Mouse (Mus musculus): ENCODE measurements around the gene Slc38a2. TPM values are rescaled to one million over a fixed set of nuclear protein-coding genes. Genes with fewer than 3 reads are reported as not detected.

Slc38a2 gene
- polyA plus RNA-seq, 1 experiment from 2014 or later, result 199 TPM

DNA sequence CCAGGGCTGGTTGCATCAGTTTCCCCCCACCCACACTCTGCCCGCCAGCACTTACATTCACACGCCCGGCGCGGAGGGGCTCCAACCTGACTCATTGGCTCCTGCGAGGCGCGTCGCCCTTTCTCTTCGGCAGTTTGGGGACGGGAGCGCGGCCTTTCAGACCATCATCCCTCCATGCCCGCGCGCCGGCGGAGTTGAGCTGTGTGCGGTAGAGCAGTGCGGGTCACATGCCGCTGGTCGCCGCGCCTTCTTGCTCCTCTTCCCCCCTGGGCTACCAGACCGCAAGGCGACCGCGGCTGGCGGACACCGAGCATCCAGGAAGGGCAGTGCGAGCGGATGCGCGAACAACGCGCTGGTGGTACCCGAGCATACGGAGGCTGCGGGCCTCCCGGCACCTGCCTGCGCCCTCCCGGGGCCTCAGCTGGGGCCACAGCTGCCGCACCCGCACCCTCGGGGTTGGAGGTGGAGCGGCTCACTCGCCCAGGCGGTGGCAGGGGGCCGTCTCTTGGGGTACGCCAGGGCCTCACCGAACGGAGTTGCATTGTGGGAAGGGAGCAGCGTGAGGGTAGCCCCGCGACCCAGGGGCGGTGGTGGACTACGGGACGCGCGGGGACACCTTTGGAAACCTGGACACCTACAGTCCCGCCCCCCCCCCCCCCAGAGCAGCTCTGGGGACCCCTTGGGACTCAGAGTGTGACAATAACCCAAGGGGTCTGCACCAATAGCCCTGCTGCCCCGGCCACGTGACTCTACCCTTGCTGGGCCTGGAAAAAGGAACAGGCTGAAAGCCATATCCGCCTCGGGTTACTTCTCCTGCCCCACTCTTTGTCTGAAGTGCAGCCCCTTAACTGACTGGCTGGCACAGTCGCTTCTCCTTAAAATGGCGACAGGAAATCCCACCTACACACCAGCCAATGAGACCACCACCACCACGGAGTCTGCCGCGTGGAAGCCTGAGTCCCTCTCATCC lies 56.8 kb downstream of the Slc38a2 start, which contains the start of gene Slc38a1:
Gene Slc38a1, minus strand, starts transcription at position 478 of the 970 bp plus-strand sequence.
- peak within 1 kb of the TSS; percentile 85 for H3K4me3 ChIP-seq (replicated peaks)
- WGBS, result under 1% methylated on average over 61 of the region's 70 CpGs
- ATAC-seq (ENCODE audit: low FRiP score), result peak; percentile 84
- peaks cover 26% of the 10 kb centered on the region for H3K4me1 ChIP-seq
- H3K27ac ChIP-seq, result peak within 1 kb of the TSS; percentile 100
- no peaks in the 10 kb centered on the region for H3K9me3 ChIP-seq
- peak within 1 kb of the TSS; percentile 77 for H3K4me2 ChIP-seq
- peaks cover 12% of the 10 kb centered on the region for H3K36me3 ChIP-seq (replicated peaks)
- H3K27me3 ChIP-seq, result no peaks in the 10 kb centered on the region
- peak within 1 kb of the TSS; percentile 97 for H3K9ac ChIP-seq

- ATAC-seq (ENCODE audit: low FRiP score), result peak; percentile 4; the same call in 1 of the 2 replicates
- Histone ChIP-seq H3K9ac (peak overlapping the region; percentile 97), H3K36me3 (replicated peaks) (peaks cover 20% of the 10 kb centered on the region), H3K9me3 (no peaks in the 10 kb centered on the region), H3K4me3 (replicated peaks) (peak overlapping the region; percentile 85), H3K27me3 (no peaks in the 10 kb centered on the region), H3K4me2 (peak overlapping the region; percentile 77), H3K27ac (peak overlapping the region; percentile 100), H3K4me1 (peaks cover 32% of the 10 kb centered on the region)
- WGBS, result under 1% methylated on average over 31 of the region's 31 CpGs
Measured at GRCm38 (mm10) chr15:96641821-96642435, 57.6 kb downstream of the Slc38a2 start.

DNA sequence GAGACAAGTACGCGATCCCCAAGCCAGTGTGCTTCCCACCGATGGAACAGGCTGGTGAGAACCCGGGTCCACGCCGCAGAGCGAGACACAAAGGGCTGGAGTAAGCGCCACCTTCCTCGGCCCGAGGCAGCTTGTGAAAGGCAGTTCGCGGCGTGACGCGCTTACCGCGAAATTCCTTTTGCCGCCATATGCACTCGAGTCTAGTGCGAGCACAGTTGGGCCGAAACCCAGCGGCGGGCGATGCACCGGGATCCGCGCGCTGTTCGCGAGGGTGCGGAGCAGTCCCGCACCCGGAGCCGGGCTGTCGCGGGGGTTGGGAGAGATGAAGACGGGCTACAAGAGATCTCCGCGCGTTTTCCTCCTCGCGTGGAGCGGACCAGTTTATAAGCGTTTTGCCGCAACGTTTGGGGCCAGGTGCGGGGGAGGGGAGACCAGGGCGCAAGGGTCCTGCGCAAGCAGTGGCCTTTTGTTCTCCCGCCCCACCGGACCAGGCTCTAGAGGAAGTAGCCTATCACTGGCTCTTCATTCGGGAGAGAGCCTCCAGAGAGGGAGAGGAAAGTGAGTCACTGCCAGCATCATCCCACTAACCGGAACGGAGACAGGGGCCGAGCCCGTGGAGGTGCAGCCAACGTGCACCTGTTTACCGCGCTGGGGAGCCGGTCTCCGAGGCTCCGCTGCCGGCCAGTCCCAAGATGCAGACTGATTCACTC lies 58.3 kb downstream of the Slc38a2 start:
- H3K4me3 ChIP-seq (replicated peaks), result peak overlapping the region; percentile 85
- peak overlapping the region; percentile 97 for H3K9ac ChIP-seq
- peak; percentile 69 for ATAC-seq (ENCODE audit: low FRiP score)
- H3K4me1 ChIP-seq, result peaks cover 32% of the 10 kb centered on the region
- no peaks in the 10 kb centered on the region for H3K9me3 ChIP-seq
- under 1% methylated on average over 63 of the region's 63 CpGs for WGBS
- no peaks in the 10 kb centered on the region for H3K27me3 ChIP-seq
- H3K36me3 ChIP-seq (replicated peaks), result peaks cover 25% of the 10 kb centered on the region
- peak overlapping the region; percentile 100 for H3K27ac ChIP-seq
- H3K4me2 ChIP-seq, result peak overlapping the region; percentile 77

DNA sequence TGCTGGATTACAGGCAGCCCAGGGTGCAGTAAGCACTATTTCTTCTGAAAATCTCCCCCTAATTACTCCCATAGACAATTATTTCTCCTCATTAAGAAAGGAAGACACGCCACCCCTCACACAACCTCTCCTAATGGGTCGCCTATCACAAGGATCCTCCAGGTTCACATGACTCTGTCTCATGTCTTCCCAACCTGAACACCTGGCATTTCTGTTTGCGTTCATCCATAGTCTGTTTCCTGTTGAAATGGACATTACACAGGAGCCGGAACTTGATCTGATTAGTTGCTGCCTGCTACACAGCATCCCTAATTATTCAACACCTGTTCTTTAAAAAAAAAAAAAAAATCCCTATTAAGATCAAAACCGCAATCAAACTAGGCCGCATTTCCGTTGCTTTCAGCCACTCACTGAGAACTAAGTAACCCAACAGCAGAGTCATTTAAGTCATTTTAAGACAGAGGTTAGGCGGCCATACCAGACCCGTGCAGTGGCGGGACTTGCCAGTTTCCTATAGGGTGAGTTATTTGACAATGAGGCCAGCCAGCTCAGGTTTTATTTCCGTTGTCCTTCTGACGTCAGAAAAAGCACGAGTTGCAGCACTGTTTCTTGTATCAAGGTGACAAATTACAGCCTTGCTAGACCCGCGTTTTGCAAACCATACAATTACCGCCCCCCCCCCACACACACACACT lies 59.1 kb downstream of the Slc38a2 start:
- Histone ChIP-seq H3K9me3 (peaks cover 3% of the 10 kb centered on the region; the same call in 1 of the 2 replicates), H3K9ac (peak overlapping the region; percentile 97), H3K4me2 (peak overlapping the region; percentile 77), H3K27me3 (no peaks in the 10 kb centered on the region), H3K4me3 (replicated peaks) (peak overlapping the region; percentile 85), H3K36me3 (replicated peaks) (peaks cover 33% of the 10 kb centered on the region), H3K27ac (peak overlapping the region; percentile 100), H3K4me1 (peaks cover 32% of the 10 kb centered on the region)
- WGBS, result 5% methylated on average over 16 of the region's 16 CpGs
- ATAC-seq (ENCODE audit: low FRiP score), result no peak; the same call in 1 of the 2 replicates

DNA sequence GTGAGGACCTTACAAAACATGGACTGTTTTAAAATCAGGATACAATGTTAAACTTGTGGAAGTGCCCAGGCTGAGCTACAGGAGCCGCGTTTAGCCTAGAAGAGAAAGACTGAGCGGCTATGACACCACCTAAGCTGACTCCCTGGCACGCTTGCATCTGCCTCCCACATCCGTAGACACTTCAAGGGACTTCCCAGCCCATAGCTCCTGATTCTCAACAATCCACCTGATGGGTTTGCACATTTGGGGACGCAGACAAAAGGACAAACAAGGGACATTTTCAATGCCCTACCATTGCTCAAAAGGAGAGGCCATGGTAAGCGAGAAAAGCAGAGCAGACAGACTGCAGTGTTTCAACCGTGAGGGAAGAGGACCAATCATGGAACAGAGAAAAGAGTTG lies 59.9 kb downstream of the Slc38a2 start:
- Histone ChIP-seq H3K36me3 (replicated peaks) (peaks cover 41% of the 10 kb centered on the region), H3K27me3 (no peaks in the 10 kb centered on the region), H3K4me1 (peaks cover 32% of the 10 kb centered on the region), H3K9me3 (peaks cover 12% of the 10 kb centered on the region), H3K4me2 (peak overlapping the region; percentile 77), H3K9ac (peak overlapping the region; percentile 97; the same call in 1 of the 2 replicates), H3K27ac (peak overlapping the region; percentile 36; the same call in 1 of the 2 replicates), H3K4me3 (replicated peaks) (peak overlapping the region; percentile 85)
- 63% methylated on average over 8 of the region's 8 CpGs for WGBS
- no peak for ATAC-seq (ENCODE audit: low FRiP score)

GRCm38 (mm10) chr15:96638656-96639055 lies 60.9 kb downstream of the Slc38a2 start:
- Histone ChIP-seq H3K27me3 (no peaks in the 10 kb centered on the region), H3K4me2 (0 out of 2 replicates have a peak overlapping the region, but pooled peaks have one; percentile 77), H3K9me3 (peaks cover 16% of the 10 kb centered on the region), H3K4me1 (peaks cover 32% of the 10 kb centered on the region), H3K36me3 (replicated peaks) (peaks cover 49% of the 10 kb centered on the region), H3K4me3 (replicated peaks) (peak overlapping the region; percentile 85; the same call in 1 of the 2 replicates), H3K9ac (no peak overlapping the region), H3K27ac (no peak overlapping the region)
- 91% methylated on average over 2 of the region's 2 CpGs for WGBS
- no peak for ATAC-seq (ENCODE audit: low FRiP score)

GRCm38 (mm10) chr15:96638173-96638572 lies 61.4 kb downstream of the Slc38a2 start:
- Histone ChIP-seq H3K4me3 (replicated peaks) (0 out of 2 replicates have a peak overlapping the region, but pooled peaks have one; percentile 3), H3K4me2 (no peak overlapping the region), H3K9ac (no peak overlapping the region), H3K4me1 (peaks cover 32% of the 10 kb centered on the region), H3K36me3 (replicated peaks) (peaks cover 54% of the 10 kb centered on the region), H3K9me3 (peaks cover 18% of the 10 kb centered on the region), H3K27ac (no peak overlapping the region), H3K27me3 (no peaks in the 10 kb centered on the region)
- WGBS, result 83% methylated on average over 10 of the region's 10 CpGs
- no peak for ATAC-seq (ENCODE audit: low FRiP score)

Other genes starting within 250 kb of the Slc38a2 start
- gene Scaf11, start 238.9 kb downstream of the Slc38a2 start, polyA plus RNA-seq (2016; fragmentation: Nextera tagmentation; extraction: Ambion mirVana), result 95.8 and 98.0 TPM in 2 replicates
- gene Slc38a1, start 56.8 kb downstream of the Slc38a2 start, polyA plus RNA-seq (2016; fragmentation: Nextera tagmentation; extraction: Ambion mirVana), result 148 and 166 TPM in 2 replicates

Measured in forebrain, embryonic 12.5 days (tissue).